In the genomic region with DNA sequence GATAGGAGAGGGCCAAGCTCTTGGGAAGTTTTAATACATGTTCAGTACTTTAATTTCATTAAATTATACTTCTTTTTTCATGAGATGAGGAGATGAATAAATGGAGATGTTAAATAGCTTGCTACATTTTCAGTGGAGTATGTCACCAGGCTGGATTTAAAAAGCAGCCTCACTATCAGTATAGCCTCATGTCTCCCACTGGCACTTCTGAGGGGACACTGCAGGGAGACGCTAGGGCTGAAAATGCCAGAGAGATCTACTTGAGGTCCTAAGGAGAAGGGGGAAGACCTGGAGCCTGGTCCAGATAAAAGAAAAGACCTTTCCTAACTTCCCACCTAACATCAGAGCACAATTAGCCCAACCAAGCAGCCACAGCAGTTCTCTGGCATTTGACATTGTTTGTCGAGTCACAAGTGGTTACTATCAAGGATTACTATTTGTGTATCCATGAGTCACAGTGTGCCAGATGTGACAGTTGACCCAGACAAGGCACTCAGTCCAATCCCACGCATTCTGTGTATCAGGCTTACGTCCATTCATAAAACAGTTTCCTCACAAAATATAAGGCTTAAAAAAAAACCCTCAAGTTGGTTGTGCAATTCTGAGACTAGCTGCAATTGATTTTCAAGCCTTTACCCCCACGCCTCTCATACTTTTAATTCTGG, we compare ENCODE assay signal across 10 mouse cellular contexts.
DNase-seq lines count a peak whose midpoint lies in the region; ATAC-seq and TF ChIP-seq lines count a peak whose summit lies in the region.
"Had no signal": no experiment of that assay in that cellular context is flagged by ENCODE, and none has a peak within 500 bp of the region (broad histone marks: within the 10 kb centered on the region; RNA-seq: fewer than 3 reads in every experiment).

No protein-coding gene starts in this region.

- ATAC-seq in intestine, embryonic 16.5 days, result peak; percentile 42; the same call in 1 of the 2 replicates
- no peak for ATAC-seq in intestine, embryonic 15.5 days
- peak; percentile 96 for ATAC-seq in heart, postnatal 0 days (ENCODE audit: insufficient read depth, low read depth)
- ATAC-seq in forebrain, embryonic 16.5 days, result no peak
- ATAC-seq in midbrain, embryonic 14.5 days (ENCODE audit: low FRiP score, low TSS enrichment), result no peak
- no peak for ATAC-seq in megakaryocyte, adult 5-6 weeks (ENCODE audit: poor library complexity, severe bottlenecking)
- ATAC-seq: forebrain, embryonic 13.5 days had no signal

- no peak overlapping the region for H3K27ac ChIP-seq in intestine, embryonic 16.5 days (ENCODE audit: low read length)
- no peak overlapping the region for H3K27ac ChIP-seq in intestine, embryonic 15.5 days
- H3K27ac ChIP-seq in heart, postnatal 0 days (ENCODE audit: low read depth), result peak overlapping the region; percentile 88
- H3K27ac ChIP-seq in forebrain, embryonic 16.5 days (ENCODE audit: low read length), result no peak overlapping the region
- no peak overlapping the region for H3K27ac ChIP-seq in midbrain, embryonic 14.5 days (replicated peaks; ENCODE audit: low read depth, low read length)
- H3K27ac ChIP-seq: forebrain, embryonic 13.5 days had no signal

- no peaks in the 10 kb centered on the region for H3K4me1 ChIP-seq in intestine, embryonic 16.5 days (ENCODE audit: control insufficient read depth, insufficient read depth, low read length)
- H3K4me1 ChIP-seq in intestine, embryonic 15.5 days (replicated peaks), result 0 out of 2 replicates have a peak, but pooled peaks cover 2% of the 10 kb centered on the region
- H3K4me1 ChIP-seq in heart, postnatal 0 days (ENCODE audit: control insufficient read depth, insufficient read depth), result no peaks in the 10 kb centered on the region
- H3K4me1 ChIP-seq in forebrain, embryonic 16.5 days (replicated peaks; ENCODE audit: control insufficient read depth, insufficient read depth, low read length), result no peaks in the 10 kb centered on the region
- no peaks in the 10 kb centered on the region for H3K4me1 ChIP-seq in midbrain, embryonic 14.5 days (ENCODE audit: control insufficient read depth, insufficient read depth, low read length)
- H3K4me1 ChIP-seq: forebrain, embryonic 13.5 days had no signal

- 32% methylated on average over 5 of the region's 5 CpGs for WGBS in intestine, embryonic 16.5 days
- 35% methylated on average over 5 of the region's 5 CpGs for WGBS in intestine, embryonic 15.5 days
- WGBS in heart, postnatal 0 days, result 11% methylated on average over 5 of the region's 5 CpGs
- WGBS in forebrain, embryonic 16.5 days, result 85% methylated on average over 5 of the region's 5 CpGs
- 85% methylated on average over 5 of the region's 5 CpGs for WGBS in midbrain, embryonic 14.5 days

- TF ChIP-seq CTCF in heart, postnatal 0 days (IDR thresholded peaks at IDR 0.05; ENCODE audit: low read depth), result no peak

- no peak overlapping the region for H3K4me2 ChIP-seq in intestine, embryonic 16.5 days (ENCODE audit: low read depth, low read length)
- no peak overlapping the region for H3K4me2 ChIP-seq in intestine, embryonic 15.5 days (replicated peaks)
- no peak overlapping the region for H3K4me2 ChIP-seq in heart, postnatal 0 days (ENCODE audit: low read depth, low read length)
- H3K4me2 ChIP-seq in forebrain, embryonic 16.5 days (ENCODE audit: low read length), result no peak overlapping the region
- no peak overlapping the region for H3K4me2 ChIP-seq in midbrain, embryonic 14.5 days (ENCODE audit: low read length)
- H3K4me2 ChIP-seq: forebrain, embryonic 13.5 days had no signal

- H3K9me3 ChIP-seq in intestine, embryonic 16.5 days (ENCODE audit: control insufficient read depth, low read length), result no peaks in the 10 kb centered on the region
- H3K9me3 ChIP-seq in intestine, embryonic 15.5 days, result no peaks in the 10 kb centered on the region
- no peaks in the 10 kb centered on the region for H3K9me3 ChIP-seq in heart, postnatal 0 days (replicated peaks; ENCODE audit: control insufficient read depth, low read length)
- no peaks in the 10 kb centered on the region for H3K9me3 ChIP-seq in forebrain, embryonic 16.5 days (ENCODE audit: control insufficient read depth, low read length)
- H3K9me3 ChIP-seq in midbrain, embryonic 14.5 days (ENCODE audit: control insufficient read depth, low read length), result no peaks in the 10 kb centered on the region
- H3K9me3 ChIP-seq: forebrain, embryonic 13.5 days had no signal

- DNase-seq in fibroblast of lung, adult 2 months (ENCODE audit: low read depth), result peak; percentile 75
- peak; percentile 90 for DNase-seq in heart, postnatal 0 days (ENCODE audit: low spot score)
- DNase-seq in retina, postnatal 1 day, result peak; percentile 23
- no peak for DNase-seq in midbrain, embryonic 14.5 days
- DNase-seq: kidney, postnatal 25 days had no signal

- TF ChIP-seq EP300 in heart, postnatal 0 days (IDR thresholded peaks at IDR 0.05; ENCODE audit: low read depth), result peak; percentile 67

- no peaks in the 10 kb centered on the region for H3K27me3 ChIP-seq in intestine, embryonic 16.5 days (replicated peaks; ENCODE audit: control insufficient read depth, insufficient read depth, low read length)
- H3K27me3 ChIP-seq in intestine, embryonic 15.5 days (replicated peaks), result no peaks in the 10 kb centered on the region
- H3K27me3 ChIP-seq in heart, postnatal 0 days (ENCODE audit: control insufficient read depth, insufficient read depth, low read length), result no peaks in the 10 kb centered on the region
- H3K27me3 ChIP-seq in forebrain, embryonic 16.5 days (replicated peaks; ENCODE audit: control insufficient read depth, insufficient read depth, low read length), result no peaks in the 10 kb centered on the region
- H3K27me3 ChIP-seq in midbrain, embryonic 14.5 days (ENCODE audit: control insufficient read depth, insufficient read depth, low read length), result no peaks in the 10 kb centered on the region
- H3K27me3 ChIP-seq: forebrain, embryonic 13.5 days had no signal

- H3K36me3 ChIP-seq in intestine, embryonic 16.5 days (ENCODE audit: control insufficient read depth, insufficient read depth, low read length), result no peaks in the 10 kb centered on the region
- H3K36me3 ChIP-seq in intestine, embryonic 15.5 days, result no peaks in the 10 kb centered on the region
- H3K36me3 ChIP-seq in heart, postnatal 0 days (replicated peaks; ENCODE audit: control insufficient read depth, insufficient read depth, low read length), result no peaks in the 10 kb centered on the region
- H3K36me3 ChIP-seq in forebrain, embryonic 16.5 days (ENCODE audit: control insufficient read depth, insufficient read depth), result no peaks in the 10 kb centered on the region
- H3K36me3 ChIP-seq in midbrain, embryonic 14.5 days (ENCODE audit: control insufficient read depth, insufficient read depth, low read length), result no peaks in the 10 kb centered on the region

- no peak overlapping the region for H3K9ac ChIP-seq in intestine, embryonic 16.5 days (ENCODE audit: low read depth, low read length)
- H3K9ac ChIP-seq in intestine, embryonic 15.5 days, result no peak overlapping the region
- no peak overlapping the region for H3K9ac ChIP-seq in heart, postnatal 0 days (replicated peaks; ENCODE audit: low read depth, low read length)
- H3K9ac ChIP-seq in forebrain, embryonic 16.5 days (replicated peaks; ENCODE audit: low read depth, low read length), result no peak overlapping the region
- no peak overlapping the region for H3K9ac ChIP-seq in midbrain, embryonic 14.5 days (replicated peaks; ENCODE audit: low read length)
- H3K9ac ChIP-seq: forebrain, embryonic 13.5 days had no signal

- H3K4me3 ChIP-seq in intestine, embryonic 16.5 days (ENCODE audit: low read length), result no peak overlapping the region
- no peak overlapping the region for H3K4me3 ChIP-seq in intestine, embryonic 15.5 days (replicated peaks)
- no peak overlapping the region for H3K4me3 ChIP-seq in heart, postnatal 0 days (ENCODE audit: low read depth, low read length)
- H3K4me3 ChIP-seq in forebrain, embryonic 16.5 days (replicated peaks; ENCODE audit: low read length), result no peak overlapping the region
- no peak overlapping the region for H3K4me3 ChIP-seq in midbrain, embryonic 14.5 days (replicated peaks; ENCODE audit: low read depth, low read length)
- H3K4me3 ChIP-seq: forebrain, embryonic 13.5 days had no signal

Comparison
In these comparisons a context has a peak if more than half of its experiments do, and no peak if none do; other contexts are left out.
1. ATAC-seq: peak in intestine, embryonic 16.5 days (single experiment) and heart, postnatal 0 days (single experiment); none in intestine, embryonic 15.5 days (single experiment), forebrain, embryonic 16.5 days (single experiment), midbrain, embryonic 14.5 days (single experiment) and megakaryocyte, adult 5-6 weeks (single experiment).